Mouse (Mus musculus): Measurements from ENCODE around the gene Slc36a2.

The Slc36a2 gene

DNA sequence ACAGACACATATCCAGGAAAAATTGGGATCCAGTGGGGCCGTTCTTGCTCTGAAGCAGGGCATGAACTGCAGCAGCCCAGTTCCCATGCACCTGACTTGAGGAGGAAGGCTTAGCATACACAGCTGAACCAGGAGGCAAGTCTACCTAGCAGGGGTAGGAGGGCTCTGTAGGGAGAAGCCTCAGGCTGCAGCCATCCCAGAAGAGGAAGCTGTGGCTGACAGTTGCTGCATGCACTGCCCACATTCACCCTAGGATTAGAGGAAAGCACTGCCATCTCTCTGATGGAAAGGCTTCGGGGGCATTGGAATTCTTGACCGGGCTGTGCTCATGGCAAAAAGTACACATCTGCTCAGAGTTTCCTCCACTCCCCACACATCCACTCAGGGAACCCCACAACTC, 5.0 kb downstream of the Slc36a2 start:
- no peak for DNase-seq

DNA sequence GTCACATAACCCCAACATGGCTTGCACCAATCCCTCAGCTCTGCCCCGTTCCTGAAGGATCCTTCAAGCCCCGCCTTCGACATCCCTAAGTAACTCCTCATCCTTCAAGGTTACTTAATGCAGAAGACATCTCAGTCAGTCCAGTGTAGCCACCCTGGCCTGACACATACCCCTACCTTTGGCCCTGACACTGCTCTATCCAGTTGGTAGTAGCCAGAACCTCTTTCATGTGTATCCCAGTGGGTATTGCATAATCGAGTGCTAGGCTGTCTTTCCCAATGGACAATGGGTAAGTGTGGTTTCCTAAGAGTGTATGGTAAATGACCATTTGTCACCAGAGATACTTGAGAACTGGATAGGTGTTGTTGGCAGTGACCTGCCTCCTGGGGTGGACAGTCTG, 6.0 kb downstream of the Slc36a2 start:
- DNase-seq = no peak

DNA sequence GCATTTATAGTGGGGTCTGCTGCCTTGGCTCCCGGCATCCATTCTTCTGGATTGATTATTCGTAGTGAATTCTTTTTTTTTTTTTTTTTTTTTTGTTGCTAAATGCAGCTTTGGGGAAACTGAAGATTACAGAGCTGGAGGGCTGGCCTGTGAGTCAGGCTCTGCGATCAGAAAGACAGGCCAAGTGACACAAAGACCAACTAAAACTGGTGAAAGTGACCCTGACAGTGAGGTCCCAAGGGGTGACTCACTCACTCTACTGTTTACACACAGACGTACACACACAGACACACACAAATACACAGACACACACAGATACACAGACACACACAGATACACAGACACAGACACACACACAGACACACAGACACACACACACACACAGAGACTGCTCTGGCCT, 14.4 kb downstream of the Slc36a2 start:
- no peak for DNase-seq

DNA sequence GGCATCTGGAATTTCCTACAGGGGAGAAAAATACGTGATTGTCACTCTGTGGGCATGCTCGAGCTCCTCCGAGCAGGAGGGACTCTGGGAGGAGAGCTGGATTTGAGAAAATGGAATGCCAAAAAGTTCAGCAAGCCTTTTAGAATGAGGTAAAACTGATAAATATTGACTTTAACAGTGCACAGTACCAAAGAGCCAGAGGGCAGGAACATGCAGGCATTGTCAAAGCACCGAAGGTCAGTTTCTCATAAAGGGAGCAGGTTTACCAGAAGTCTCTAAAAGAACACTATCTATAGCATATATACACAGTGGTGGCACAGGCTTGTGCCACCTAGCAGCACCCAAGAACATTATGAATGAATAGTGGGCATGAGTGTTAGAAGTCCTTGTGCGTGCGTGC, 16.0 kb downstream of the Slc36a2 start:
- DNase-seq = no peak

DNA sequence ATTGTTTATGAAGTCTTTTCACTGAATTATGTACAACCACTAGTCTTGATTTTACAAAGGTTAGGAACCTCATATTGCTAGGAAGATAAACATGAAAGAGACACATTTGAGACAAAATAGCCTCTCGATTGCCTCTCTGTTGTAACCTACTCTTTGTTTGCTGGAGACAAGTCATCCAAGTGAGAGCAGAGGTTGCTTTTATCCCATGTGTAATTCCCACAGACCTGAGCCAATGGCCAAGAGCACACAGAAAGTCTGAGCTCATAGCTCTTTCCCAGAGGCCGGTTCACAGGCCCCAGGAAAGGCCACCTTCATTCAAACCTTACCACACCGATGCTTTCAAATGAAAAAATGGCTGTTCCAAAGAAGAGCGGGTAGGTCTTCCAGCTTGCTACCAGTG, 16.4 kb downstream of the Slc36a2 start:
- DNase-seq = no peak

DNA sequence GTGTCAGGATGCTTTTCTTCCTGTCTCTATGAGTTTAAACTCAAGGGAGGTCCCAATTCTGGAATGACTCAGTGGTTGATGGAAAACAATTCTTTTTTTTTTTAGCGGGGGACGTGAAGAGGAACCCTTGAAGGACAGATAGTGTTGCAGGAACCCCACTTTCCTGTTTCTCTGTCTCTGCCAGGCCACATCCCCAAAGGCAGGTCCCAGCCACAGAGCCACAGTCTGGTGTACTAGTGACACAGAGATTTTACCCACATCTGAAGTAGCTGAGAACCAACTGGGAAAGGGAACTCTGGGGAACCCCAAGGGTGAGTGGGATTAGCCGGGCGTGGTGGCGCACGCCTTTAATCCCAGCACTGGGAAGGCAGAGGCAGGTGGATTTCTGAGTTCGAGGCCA, 19.1 kb downstream of the Slc36a2 start:
- DNase-seq = no peak

DNA sequence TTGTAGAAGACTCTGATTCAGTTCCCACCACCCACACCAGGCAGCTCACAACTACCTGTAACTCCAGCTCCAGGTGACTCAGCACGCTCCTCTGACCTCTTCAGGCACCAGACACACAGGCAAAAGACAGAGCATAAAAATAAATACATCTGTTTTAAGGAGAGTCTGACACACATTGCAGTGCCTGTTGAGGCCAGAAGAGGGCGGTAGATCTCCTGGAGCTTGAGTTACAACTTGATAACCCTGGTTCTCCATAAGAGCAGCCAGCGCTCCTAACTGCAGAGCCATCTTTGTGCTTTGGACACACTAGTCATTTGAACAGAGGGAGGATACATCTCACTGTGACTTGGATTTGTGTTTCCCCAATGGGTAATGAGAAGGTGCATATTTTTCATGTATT, 20.2 kb downstream of the Slc36a2 start:
- peak; percentile 52 for DNase-seq

DNA sequence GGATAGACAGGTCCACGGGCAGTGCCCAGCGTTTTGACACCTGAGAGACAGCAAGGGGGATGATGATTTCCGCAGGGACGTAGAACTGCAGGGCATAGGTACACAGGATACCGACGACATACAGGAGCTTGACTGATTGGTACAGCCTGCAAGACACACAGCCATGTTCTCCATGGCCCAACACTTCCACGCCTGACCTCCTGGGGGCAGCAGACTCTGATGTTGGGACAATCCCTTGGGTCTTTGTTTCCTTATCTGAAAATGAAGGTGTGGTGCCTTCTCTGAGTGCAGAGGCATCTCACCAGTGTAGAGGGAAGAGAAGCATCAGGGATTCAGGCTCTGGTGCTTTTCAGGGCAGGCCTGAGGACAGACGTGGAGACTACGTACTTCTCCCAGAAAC, 22.2 kb downstream of the Slc36a2 start:
- DNase-seq = peak; percentile 60

DNA sequence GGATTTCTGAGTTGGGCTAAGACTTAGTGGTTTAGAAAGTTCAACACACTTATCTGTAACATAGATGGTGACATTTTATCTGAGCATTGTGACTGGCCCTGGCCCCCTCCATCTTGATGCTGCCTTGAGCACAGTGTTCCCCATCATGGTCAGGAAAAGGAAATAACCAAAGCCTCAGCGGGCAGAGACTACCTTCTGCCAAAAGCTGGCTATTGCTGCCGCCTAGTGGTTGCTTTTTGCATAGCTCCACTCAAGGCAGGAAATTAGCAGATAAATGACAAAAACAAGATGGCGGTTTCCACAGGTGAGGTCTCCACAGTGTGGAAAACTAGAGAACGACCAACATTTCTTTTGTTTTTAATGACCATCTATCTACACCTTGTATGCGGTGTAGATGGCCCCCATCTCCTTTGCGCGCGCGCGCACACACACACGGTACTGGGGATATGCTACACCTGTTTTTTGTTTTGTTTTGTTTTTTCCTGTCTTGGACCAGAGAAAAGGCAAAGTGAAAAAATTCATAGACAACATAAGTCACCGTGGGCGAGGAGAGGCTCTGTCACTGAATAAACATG, 26.0 kb downstream of the Slc36a2 start:
- DNase-seq = peak; percentile 91

DNA sequence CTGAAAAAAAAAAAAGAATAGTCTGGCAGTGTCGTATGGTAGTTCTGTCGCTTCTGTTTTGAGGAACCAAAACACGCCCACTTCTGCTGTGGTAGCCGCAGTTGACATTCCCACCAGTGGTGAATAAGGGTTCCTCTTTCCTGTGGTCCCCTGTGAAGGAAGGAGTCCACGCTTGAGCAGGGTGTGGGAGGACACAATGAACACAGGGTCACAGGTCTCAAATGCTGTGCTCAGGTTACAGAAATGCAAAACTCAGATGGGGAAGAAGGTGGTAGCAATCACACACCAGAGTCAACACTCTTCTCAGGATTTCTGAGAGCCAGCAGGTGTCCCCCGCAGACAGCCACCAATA, 29.8 kb downstream of the Slc36a2 start:
- DNase-seq = no peak

DNA sequence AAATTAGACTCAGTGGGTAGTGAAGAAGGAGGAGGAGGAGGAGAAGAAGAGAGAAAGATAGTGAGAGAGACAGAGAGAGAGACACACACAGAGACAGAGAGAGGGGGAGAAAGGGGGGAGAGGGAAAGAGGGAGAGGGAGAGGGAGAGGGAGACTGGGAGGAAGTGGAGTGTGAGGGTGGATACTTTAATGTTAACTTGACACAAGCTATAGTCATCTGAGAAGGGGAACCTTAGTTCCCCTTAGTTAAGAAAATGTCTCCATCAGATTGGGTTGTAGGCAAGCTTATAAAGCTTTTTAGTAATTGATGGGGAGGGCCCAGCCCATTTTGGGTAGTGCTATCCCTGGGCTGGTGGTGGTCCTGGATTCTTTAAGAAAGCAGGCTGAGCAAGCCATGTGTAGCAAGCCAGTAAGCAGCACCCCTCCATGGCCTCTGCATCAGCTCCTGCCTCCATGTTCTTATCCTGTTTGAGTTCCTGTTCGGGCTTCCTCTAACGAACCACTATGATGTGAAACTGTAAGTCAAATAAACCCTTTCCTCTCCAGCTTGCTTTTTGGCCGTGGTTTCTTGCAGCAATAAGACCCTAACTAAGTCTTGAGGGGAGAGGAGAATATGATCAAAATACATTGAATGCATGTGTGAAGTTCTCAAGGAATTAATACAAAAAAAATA, 30.3 kb downstream of the Slc36a2 start:
- no peak for DNase-seq

DNA sequence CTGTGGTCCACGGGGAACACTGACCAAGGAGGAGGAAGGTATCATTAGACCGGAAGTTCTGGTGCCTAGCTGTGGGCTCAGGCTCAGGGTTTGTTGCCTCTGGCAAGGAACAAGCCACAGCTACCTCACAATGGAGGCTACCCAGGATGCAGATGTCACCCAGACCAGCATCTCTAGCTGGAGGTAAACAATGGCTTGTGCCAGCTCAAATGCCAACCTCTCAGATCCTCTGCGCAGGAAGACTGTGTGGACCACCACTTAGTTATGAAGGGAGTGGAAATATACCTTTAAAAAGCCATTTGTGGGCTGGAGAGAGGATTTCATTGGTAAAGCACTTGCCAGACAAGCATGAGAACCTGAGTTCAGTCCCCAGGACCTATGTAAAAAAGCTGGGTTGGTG, 33.3 kb downstream of the Slc36a2 start, which contains the start of gene Slc36a3:
Slc36a3 (minus strand) TSS at position 101 of the 400 bp plus-strand sequence.
- no peak for DNase-seq

DNA sequence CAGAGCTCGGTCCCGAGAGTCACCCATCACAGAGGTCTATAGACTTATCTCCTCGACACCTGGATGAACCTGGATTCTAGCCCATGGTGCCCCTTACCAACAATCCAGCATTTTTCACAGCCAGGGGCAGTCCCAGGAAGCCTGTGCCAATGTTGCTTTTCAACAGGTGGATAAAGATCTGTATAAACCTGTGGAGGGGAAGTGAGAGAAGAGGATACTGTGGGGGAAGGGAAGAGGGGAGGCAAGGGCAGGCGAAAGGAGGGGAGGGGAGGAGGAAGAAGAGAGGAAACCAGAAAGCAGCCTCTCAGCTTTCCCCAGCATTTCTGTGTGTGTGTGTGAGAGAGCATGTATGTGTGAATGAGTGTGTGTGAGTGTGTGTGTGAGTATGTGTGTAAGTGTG, 36.4 kb downstream of the Slc36a2 start:
- no peak for DNase-seq

DNA sequence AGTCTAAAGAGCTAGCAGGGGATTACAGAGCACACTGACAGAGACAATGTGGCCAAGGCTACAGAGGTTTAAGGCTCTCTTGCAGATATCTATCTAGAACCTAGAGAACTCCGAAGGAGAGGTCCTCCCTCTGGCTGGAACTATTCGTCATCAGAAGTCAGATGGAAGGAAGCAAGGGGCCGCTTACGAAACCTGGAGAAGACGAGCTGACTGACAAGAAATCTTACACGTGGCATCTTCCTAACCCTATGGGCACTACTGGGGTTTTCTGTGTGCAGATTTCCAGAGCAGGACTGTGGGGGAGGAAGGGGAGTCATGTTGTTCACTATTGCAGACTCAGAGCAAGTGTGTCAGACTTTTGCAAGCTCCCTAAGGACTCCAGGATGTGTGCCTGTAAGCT, 37.5 kb downstream of the Slc36a2 start:
- DNase-seq = no peak

DNA sequence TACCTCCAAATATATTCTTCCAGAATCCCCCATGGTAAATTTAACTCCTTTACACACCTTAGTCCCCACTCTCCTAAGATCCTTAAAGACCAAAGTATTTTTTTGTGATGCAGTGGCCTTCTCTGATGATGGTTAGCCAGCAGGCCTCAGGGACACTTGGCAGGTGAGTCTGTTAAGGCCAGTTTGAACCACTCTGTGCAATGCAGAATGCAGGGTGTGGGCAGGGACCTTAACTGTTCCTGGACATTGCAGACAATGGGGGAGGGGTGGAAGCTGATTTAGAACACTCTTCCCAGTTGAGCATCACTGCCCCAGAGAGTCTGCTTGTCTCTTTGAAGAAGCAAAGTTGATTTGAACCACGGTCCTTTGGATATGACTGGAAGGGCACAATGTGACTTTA, 38.0 kb downstream of the Slc36a2 start:
- DNase-seq = no peak

DNA sequence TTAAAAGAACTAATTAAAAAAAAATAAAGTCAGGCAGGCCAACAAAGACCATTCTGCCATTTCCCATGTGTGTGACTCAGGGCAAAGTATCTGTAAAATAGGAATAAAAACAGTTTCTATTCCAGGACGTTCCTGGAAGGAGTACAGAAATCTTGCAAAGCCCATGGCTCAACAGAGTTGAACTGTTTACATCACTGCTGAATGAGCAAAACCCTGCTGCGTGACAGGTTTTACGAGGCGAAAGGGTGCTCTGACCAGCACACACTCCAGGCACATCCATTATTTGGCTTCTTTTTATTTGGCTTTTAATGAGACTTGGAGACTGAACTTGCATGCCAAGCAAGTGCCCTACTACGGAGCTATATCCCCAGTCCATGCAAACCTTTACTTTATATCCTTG, 40.9 kb downstream of the Slc36a2 start:
- DNase-seq = no peak

DNA sequence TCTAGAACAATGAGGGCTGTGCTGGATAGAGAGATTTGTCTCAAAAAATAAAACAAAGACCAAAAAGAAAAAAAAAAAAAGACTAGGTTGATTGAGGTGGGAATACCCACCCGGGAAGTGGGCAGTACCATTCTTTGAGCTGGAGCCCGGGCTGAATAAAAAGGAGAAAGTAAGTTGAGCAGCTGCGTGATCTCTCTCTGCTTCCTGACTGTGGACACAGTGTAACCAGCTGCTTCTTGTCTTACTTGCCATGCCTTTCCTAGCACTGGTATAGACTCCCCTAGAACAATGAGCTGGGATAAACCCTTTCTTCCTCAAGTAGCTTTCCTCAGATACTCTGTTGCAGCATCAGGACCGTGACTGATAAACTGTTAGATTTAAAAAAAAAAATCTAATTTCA, 43.4 kb downstream of the Slc36a2 start:
- DNase-seq = no peak

DNA sequence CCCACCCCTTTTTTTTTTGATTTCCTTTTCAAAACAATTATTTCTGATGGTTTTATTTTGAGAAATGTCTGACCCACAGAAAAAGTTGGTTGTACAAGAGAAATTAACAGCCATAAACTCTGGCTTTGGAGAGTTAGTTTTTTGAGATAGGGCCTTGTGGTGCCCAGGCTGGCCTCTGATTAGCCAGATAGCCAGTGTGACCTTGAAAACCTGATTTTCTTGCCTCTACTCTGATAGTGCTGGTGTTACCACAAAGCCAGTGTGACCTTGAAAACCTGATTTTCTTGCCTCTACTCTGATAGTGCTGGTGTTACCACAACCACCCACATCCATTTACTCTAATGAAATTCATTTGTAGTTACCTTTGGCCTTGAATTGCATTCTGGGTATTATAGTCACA, 47.2 kb downstream of the Slc36a2 start:
- DNase-seq = no peak

DNA sequence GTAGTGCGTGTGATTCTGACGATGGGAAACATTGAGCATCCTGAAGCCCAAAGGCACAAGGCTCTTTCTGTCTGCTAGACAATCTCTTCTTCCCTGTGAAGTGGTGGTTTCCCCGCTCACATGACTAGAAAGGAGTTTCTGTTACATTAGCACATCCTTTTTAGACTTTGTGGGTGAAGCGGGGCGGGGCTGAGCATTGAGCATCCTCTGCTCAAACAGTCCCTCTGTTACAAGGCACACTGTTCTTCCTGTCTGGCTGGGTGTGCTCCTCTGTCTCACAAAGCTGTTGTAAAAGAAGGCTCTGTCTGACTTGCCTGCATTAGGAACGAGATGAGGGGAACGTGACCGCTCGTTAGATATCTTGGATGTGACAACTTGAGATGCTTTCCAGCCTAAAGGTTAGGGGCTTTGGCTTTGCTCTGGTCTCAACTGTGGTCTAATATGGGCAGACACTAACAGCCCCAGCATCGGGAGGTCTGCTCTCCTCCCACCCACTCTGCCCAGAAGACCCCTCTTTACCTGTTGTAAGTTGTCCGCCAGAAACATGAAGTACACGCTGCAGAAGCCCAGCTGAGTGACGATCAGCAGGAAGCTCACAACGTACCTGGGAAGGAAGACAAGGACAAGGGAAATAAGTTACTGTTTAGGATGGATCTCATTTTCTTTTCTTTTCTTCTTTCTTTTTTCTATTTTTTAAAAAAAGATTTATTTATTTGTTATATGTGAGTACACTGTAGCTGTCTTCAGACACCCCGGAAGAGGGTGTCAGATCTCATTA, 47.9 kb downstream of the Slc36a2 start:
- no peak for DNase-seq

DNA sequence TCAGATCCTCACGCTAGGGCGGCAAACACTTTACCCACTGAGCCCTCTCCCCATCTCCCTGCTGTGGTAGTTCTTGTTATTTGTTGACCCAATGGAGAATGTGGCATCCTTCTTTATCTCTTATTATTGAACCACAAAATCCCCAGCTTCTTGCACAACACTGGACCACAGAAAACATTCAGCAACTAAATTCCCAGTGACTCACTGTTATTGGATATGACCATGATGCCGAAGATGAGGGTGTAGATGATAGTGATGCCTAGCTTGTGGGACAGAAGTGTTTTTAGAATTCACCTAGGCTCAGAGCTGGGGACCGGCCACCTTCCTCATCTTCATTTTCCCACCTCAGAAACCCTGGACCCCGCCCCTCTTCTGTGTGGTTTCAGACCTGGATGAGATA, 50.0 kb downstream of the Slc36a2 start:
- DNase-seq = no peak

DNA sequence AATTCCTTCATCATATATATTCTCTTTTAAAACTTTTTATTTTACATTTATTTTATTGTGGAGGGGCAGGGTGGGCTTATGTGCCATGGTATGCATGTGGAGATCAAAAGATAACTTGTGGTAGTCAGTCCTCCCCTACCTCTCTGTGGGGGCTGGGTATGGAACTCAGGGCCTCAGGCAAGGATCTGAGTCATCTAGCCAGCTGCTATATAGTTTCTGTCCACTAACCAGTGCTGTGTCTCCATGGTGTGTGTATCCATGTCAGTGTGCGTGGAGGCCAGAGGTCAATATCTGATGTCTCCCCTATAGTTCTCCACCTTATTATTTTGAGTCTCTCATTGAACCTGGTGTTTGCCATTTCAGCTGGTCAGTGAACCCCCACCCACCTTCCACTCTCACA, 50.5 kb downstream of the Slc36a2 start:
- DNase-seq = no peak

DNA sequence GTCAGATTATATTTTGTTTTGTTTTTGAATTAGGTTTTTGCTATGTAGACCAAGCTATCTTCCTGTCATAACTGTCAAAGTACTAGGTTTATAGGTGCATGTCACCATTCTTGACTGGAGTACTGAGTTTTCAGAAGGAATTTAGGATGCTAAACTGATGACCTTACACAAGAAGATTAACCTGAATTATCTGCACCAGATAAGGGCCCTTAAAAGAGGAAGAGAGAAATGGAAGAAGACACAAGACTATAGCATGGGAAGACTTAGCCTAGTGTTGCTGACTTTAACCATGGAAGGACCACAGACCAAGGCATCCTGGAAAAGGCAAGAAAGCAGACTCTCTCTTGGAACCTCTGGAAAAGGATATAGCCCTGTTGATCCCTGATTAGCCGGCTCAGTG, 51.7 kb downstream of the Slc36a2 start:
- no peak for DNase-seq

DNA sequence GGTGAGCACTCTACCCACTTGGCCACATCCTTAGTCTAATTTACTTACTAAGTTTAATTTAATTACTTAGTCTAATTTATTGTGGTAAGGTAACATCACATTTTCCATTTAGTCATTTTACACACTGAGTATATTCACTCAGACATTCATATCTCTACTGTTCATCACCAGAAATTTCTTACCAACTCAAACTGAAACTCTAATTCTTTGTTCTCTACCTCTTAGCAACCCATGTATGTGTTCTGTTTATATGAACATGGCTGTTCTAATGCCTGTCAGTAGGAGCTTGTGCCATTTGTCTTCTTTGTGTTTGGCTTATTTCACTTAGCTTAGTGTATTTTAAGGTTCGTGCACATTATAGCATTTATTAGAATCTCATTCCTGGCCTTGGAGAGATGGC, 52.9 kb downstream of the Slc36a2 start:
- no peak for DNase-seq

DNA sequence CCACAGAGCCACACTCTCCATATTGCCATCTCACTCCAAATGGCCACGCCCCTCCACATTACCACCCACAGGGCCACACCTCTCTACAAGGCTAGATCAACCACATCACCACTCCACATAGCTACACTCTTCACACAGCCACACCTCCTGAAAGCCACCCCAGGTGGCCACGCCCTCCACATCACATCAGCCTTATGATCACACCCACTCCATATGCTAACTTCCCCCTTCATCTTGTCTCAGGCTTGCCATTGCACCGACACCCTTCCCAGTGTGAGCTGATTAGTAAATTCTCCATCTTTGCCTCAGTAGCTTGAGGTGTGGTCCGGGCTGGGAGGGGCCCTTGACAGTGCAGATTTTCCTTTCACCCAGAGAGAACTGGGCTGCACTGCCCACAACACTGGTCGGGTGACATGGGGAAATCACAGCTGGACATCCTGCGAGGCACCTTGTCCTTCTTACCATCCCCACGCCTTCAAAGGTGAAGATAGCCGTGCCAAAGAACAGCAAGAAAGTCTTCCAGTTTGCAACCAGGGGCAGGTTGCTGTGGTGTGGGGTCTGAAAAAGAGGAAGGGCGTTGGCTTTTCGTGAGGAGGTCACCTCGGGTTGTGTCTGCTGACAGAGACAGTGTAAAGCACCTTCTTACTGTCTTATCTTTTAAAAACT, 53.7 kb downstream of the Slc36a2 start:
- DNase-seq = no peak

All from kidney, postnatal 10 days (tissue).